Mouse (Mus musculus) embryonic facial prominence, embryonic 13.5 days (tissue): ENCODE results near the gene Fmo2. TPM values are rescaled to one million over a fixed set of nuclear protein-coding genes. Genes with fewer than 3 reads are reported as not detected.

Experiments
- ATAC-seq: fragments of 200-750 bp; cut with Nextera tagmentation; 2 replicates; pipeline ENCODE4 v1.8.0; 2017; ENCODE audit warnings: low read depth; ENCODE audit not compliant: insufficient number of reproducible peaks, insufficient read depth, low FRiP score, low TSS enrichment
- H3K27ac ChIP-seq: fragments of 300-500 bp; sonication (generic); 2 replicates; pipeline ENCODE4 v1.5.1; 2015; ENCODE audit warnings: moderate library complexity, mild to moderate bottlenecking, inconsistent platforms
- H3K27me3 ChIP-seq: fragments of 300-500 bp; sonication (generic); 2 replicates; pipeline ENCODE4 v1.6.1; 2015; ENCODE audit warnings: mild to moderate bottlenecking, inconsistent platforms
- H3K36me3 ChIP-seq: fragments of 300-500 bp; sonication (generic); 2 replicates; pipeline ENCODE4 v1.6.1; 2015; ENCODE audit warnings: mild to moderate bottlenecking, inconsistent platforms
- H3K4me1 ChIP-seq: fragments of 300-500 bp; sonication (generic); 2 replicates; pipeline ENCODE4 v1.6.1; 2015; ENCODE audit warnings: inconsistent platforms
- H3K4me2 ChIP-seq: fragments of 300-500 bp; sonication (generic); 2 replicates; pipeline ENCODE4 v1.6.1; 2015; ENCODE audit warnings: moderate library complexity, mild to moderate bottlenecking, inconsistent platforms
- H3K4me3 ChIP-seq: fragments of 300-500 bp; sonication (generic); 2 replicates; pipeline ENCODE4 v1.5.1; 2015; ENCODE audit warnings: mild to moderate bottlenecking, inconsistent platforms
- H3K9ac ChIP-seq: fragments of 300-500 bp; sonication (generic); 2 replicates; pipeline ENCODE4 v1.6.1; 2015; ENCODE audit warnings: mild to moderate bottlenecking, inconsistent platforms
- H3K9me3 ChIP-seq: fragments of 300-500 bp; sonication (generic); 2 replicates; pipeline ENCODE4 v1.6.1; 2016; ENCODE audit warnings: inconsistent platforms
- WGBS: fragments of 180-500 bp; shearing (Covaris S2); methylation state at CpG from one replicate; pipeline ENCODE4 v1.1.7; 2015; ENCODE audit warnings: mixed read lengths; 5-methylcytosine and 5-hydroxymethylcytosine counted together
- polyA plus RNA-seq: library from polyadenylated mRNA; unstranded; fragments of >200 nt; fragmentation: Nextera tagmentation; extraction: Ambion mirVana; gene quantifications from 2 replicates; pipeline ENCODE4 v1.2.1, GENCODE M21; 2015

Fmo2 gene
- polyA plus RNA-seq, 1 experiment from 2014 or later: 3.3 TPM

DNA sequence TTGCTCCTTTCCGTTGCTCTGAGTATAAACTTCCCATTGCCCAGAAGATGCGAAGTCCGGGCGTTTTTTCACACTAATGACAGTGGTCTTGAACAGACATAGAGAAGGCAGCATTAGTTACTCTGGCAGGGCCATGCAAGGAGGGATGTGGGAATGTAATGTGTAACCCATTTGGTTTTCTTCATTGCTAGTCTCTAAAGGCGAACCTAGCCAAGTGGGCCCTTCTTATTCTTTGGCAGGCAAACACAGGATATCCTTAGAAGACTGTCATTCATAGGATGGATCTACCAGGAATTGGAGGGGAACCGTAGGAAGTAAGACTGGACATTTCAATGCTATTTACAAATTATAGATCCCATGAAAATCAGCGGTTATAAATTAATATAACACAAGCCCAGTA is 10.9 kb downstream of the Fmo2 start:
- Histone ChIP-seq H3K9me3 (no peaks in the 10 kb centered on the region), H3K4me1 (peaks cover 3% of the 10 kb centered on the region; the same call in 1 of the 2 replicates), H3K4me2 (no peak overlapping the region), H3K27ac (no peak overlapping the region), H3K9ac (no peak overlapping the region), H3K27me3 (no peaks in the 10 kb centered on the region), H3K4me3 (no peak overlapping the region), H3K36me3 (no peaks in the 10 kb centered on the region)
- no peak for ATAC-seq
- WGBS: 93% methylated on average over 7 of the region's 7 CpGs

- WGBS: 87% methylated on average over 11 of the region's 11 CpGs
- H3K27me3 ChIP-seq: no peaks in the 10 kb centered on the region
- no peak for ATAC-seq
- no peaks in the 10 kb centered on the region for H3K4me1 ChIP-seq
- no peaks in the 10 kb centered on the region for H3K36me3 ChIP-seq
- no peak overlapping the region for H3K4me3 ChIP-seq
- H3K4me2 ChIP-seq: no peak overlapping the region
- H3K9me3 ChIP-seq: no peaks in the 10 kb centered on the region
- H3K9ac ChIP-seq: no peak overlapping the region
- H3K27ac ChIP-seq: no peak overlapping the region
These were observed 12.2 kb downstream of the Fmo2 start for GRCm38 (mm10) chr1:162886138-162886816.

DNA sequence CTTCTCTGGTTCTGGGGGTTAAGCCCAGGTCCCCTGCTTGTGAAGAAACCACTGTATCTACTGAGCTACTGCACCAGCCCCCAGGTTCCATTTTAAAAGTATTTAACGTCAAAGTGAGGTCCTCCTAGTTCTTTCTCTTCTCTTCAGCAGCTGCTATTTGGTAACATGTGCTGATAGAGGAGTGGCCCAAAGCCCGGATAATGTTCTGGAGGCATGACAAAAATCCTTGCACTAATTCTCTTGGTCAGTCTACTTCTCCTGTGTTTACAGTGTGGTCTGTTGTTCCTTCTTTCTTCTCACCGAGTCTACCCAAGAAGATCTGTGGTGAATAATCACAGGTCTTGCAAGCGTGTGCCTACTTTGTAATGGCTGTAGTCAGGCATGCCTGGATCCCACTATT is 15.8 kb downstream of the Fmo2 start:
- Histone ChIP-seq H3K27ac (no peak overlapping the region), H3K27me3 (no peaks in the 10 kb centered on the region), H3K4me3 (no peak overlapping the region), H3K36me3 (no peaks in the 10 kb centered on the region), H3K9me3 (no peaks in the 10 kb centered on the region), H3K4me1 (no peaks in the 10 kb centered on the region), H3K9ac (no peak overlapping the region), H3K4me2 (no peak overlapping the region)
- ATAC-seq: no peak
- WGBS: 75% methylated on average over 4 of the region's 4 CpGs

DNA sequence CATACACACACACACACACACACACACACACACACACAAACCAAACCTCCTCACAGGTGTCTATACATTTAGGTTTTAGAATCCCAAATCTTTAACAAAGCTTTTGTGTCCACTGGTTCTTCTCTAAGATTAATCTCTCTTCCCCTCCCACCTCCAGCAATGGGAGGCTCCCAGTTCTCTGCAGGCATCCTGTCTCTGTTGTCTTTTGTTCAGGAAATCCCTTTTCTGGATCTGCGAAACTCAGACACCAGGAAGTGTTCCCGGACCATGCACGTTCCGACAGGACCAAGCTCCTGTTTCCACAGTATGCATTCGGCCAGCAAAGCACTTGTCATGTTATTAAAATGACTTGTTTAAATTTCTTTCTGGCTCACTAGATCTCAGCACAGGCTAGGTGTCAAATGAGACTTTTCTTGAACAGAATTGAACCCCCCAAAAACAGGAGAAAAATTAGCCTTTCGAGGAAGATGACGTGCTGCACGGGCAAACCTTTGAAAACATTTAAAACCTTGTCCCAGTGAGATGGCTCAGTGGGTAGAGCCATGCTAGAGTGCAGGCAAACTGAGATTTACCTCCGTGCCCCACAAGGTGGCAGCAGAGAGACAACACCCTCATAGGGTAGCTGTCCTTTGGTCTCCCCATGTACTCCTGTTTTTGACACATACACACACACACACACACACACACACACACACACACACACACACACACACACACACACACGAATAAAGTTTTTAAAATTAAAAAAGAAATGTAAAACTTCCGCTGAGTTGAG is 18.7 kb downstream of the Fmo2 start:
- H3K27ac ChIP-seq: no peak overlapping the region
- WGBS: 60% methylated on average over 11 of the region's 11 CpGs
- no peaks in the 10 kb centered on the region for H3K9me3 ChIP-seq
- ATAC-seq: no peak
- H3K4me3 ChIP-seq: no peak overlapping the region
- no peaks in the 10 kb centered on the region for H3K27me3 ChIP-seq
- no peak overlapping the region for H3K9ac ChIP-seq
- H3K4me2 ChIP-seq: no peak overlapping the region
- H3K4me1 ChIP-seq: peaks cover 3% of the 10 kb centered on the region; the same call in 1 of the 2 replicates
- H3K36me3 ChIP-seq: no peaks in the 10 kb centered on the region

DNA sequence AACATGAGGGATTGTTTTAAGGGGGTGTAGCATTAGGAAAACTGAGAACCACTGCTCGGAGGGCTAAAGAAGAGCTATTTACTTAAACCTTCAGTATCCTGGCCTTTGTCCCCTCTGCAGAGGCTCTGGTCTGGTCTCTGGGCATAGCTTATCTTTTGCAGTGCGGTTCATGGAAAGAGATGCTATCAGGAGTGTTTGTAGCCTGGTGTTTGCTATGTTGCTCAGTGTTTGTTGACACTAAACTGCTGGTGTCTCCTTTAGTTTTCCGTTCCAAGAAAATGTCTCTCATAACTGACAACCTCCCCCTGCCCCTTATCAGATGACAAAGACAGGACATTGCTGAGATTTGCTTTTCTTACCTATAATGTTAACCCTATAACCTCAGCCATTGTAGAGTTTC is 23.4 kb downstream of the Fmo2 start:
- Histone ChIP-seq H3K36me3 (no peaks in the 10 kb centered on the region), H3K9ac (no peak overlapping the region), H3K27me3 (no peaks in the 10 kb centered on the region), H3K4me3 (no peak overlapping the region), H3K4me2 (no peak overlapping the region), H3K9me3 (no peaks in the 10 kb centered on the region), H3K4me1 (peaks cover 26% of the 10 kb centered on the region), H3K27ac (0 out of 2 replicates have a peak overlapping the region, but pooled peaks have one; percentile 8)
- WGBS: 53% methylated on average over 3 of the region's 3 CpGs
- no peak for ATAC-seq

DNA sequence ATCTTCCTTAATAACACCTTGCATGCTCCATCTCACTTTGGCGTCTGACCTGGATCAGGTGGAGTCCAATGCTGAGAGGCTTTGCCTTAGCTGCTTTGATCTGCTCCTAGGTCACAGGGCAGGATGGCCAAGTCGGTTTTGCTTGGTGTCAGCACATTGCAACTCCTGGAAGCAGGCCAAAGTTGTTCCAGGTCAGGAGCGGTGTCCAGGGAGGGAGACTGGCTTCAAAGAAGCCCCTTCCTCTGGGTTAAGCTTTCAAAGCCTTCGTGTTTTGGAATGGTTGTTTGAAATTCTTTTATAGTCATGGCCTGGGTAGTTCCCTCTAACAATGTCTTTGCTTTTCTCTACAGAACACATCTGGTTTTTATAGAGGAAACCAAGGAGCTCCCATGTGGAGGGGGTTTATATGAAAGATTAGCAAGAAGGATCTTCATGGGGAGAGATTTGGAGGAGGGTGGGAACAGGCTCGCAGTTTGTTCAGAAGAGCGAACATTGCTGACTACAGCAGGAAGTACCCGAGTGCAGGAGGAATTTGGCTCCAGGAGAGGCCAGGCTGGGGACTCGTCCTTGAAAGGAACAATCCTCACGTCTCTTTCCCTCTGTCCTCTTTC is 26.7 kb downstream of the Fmo2 start:
- Histone ChIP-seq H3K36me3 (no peaks in the 10 kb centered on the region), H3K27me3 (no peaks in the 10 kb centered on the region), H3K4me2 (peak overlapping the region; percentile 36), H3K4me3 (no peak overlapping the region), H3K9ac (0 out of 2 replicates have a peak overlapping the region, but pooled peaks have one; percentile 8), H3K27ac (peak overlapping the region; percentile 92), H3K9me3 (no peaks in the 10 kb centered on the region), H3K4me1 (peaks cover 36% of the 10 kb centered on the region)
- WGBS: 14% methylated on average over 9 of the region's 9 CpGs
- ATAC-seq: 0 out of 2 replicates have a peak, but pooled peaks have one; percentile 72

GRCm38 (mm10) chr1:162870978-162871377 is 27.5 kb downstream of the Fmo2 start:
- H3K4me3 ChIP-seq: no peak overlapping the region
- H3K9me3 ChIP-seq: no peaks in the 10 kb centered on the region
- H3K9ac ChIP-seq: no peak overlapping the region
- ATAC-seq: no peak
- 71% methylated on average over 7 of the region's 7 CpGs for WGBS
- H3K4me1 ChIP-seq: peaks cover 36% of the 10 kb centered on the region
- peak overlapping the region; percentile 92 for H3K27ac ChIP-seq
- no peak overlapping the region for H3K4me2 ChIP-seq
- no peaks in the 10 kb centered on the region for H3K36me3 ChIP-seq
- no peaks in the 10 kb centered on the region for H3K27me3 ChIP-seq

GRCm38 (mm10) chr1:162867396-162867795 is 31.1 kb downstream of the Fmo2 start:
- Histone ChIP-seq H3K9me3 (no peaks in the 10 kb centered on the region), H3K4me3 (no peak overlapping the region), H3K27me3 (no peaks in the 10 kb centered on the region), H3K4me2 (no peak overlapping the region), H3K27ac (no peak overlapping the region), H3K4me1 (peaks cover 33% of the 10 kb centered on the region), H3K36me3 (no peaks in the 10 kb centered on the region), H3K9ac (no peak overlapping the region)
- WGBS: 74% methylated on average over 4 of the region's 4 CpGs
- ATAC-seq: no peak

- Histone ChIP-seq H3K4me3 (no peak within 1 kb of the TSS), H3K27me3 (no peaks in the 10 kb centered on the region), H3K4me2 (no peak within 1 kb of the TSS), H3K4me1 (peaks cover 26% of the 10 kb centered on the region), H3K36me3 (no peaks in the 10 kb centered on the region), H3K9me3 (no peaks in the 10 kb centered on the region), H3K27ac (no peak within 1 kb of the TSS), H3K9ac (no peak within 1 kb of the TSS)
- ATAC-seq: no peak
- WGBS: 44% methylated on average over 7 of the region's 7 CpGs
These were observed 32.2 kb downstream of the Fmo2 start, which contains the start of gene Fmo1 for GRCm38 (mm10) chr1:162866280-162866681. TSS of gene Fmo1 (minus strand) at chr1:162866610.

GRCm38 (mm10) chr1:162865493-162865830 is 33.1 kb downstream of the Fmo2 start:
- Histone ChIP-seq H3K4me3 (no peak overlapping the region), H3K4me1 (peaks cover 21% of the 10 kb centered on the region), H3K36me3 (no peaks in the 10 kb centered on the region), H3K9me3 (no peaks in the 10 kb centered on the region), H3K27ac (no peak overlapping the region), H3K27me3 (no peaks in the 10 kb centered on the region), H3K4me2 (no peak overlapping the region), H3K9ac (no peak overlapping the region)
- ATAC-seq: no peak
- 45% methylated on average over 3 of the region's 3 CpGs for WGBS

DNA sequence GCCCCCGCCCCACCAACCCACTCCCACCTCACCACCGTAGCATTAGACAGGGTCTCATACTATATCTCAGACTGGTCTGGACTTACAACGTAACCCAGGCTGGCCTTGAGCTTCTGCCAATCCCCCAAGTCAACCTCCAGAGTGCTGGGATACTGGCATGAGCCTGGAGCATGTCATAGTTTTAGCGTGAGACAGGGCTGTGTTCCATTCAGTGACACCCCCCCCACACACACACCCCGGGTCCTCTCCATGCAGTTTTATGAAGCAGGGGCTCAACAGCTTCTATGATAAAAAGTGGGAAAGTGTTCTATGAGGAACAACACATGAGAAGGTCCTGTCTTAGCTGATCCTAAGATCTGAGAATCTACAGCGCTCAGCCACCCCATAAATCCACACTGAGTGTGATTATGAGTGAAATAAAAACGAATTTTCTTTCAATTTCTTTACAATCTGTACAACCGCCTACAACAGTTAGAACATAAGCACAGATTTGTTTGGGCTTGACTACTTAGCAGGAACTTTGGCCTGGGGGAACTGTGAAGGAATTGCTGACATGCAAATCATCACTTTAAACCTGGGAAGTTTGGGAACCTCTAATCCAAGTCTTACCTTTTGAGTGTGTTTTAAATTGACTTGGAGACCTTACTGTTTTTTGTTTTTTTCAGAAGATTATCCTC is 33.6 kb downstream of the Fmo2 start:
- no peaks in the 10 kb centered on the region for H3K9me3 ChIP-seq
- H3K9ac ChIP-seq: no peak overlapping the region
- no peaks in the 10 kb centered on the region for H3K27me3 ChIP-seq
- ATAC-seq: no peak
- H3K4me1 ChIP-seq: peaks cover 20% of the 10 kb centered on the region
- H3K27ac ChIP-seq: no peak overlapping the region
- H3K36me3 ChIP-seq: no peaks in the 10 kb centered on the region
- 74% methylated on average over 8 of the region's 8 CpGs for WGBS
- H3K4me3 ChIP-seq: no peak overlapping the region
- H3K4me2 ChIP-seq: no peak overlapping the region
